ENCODE assay signal across 23 mouse cellular contexts in the genomic region with DNA sequence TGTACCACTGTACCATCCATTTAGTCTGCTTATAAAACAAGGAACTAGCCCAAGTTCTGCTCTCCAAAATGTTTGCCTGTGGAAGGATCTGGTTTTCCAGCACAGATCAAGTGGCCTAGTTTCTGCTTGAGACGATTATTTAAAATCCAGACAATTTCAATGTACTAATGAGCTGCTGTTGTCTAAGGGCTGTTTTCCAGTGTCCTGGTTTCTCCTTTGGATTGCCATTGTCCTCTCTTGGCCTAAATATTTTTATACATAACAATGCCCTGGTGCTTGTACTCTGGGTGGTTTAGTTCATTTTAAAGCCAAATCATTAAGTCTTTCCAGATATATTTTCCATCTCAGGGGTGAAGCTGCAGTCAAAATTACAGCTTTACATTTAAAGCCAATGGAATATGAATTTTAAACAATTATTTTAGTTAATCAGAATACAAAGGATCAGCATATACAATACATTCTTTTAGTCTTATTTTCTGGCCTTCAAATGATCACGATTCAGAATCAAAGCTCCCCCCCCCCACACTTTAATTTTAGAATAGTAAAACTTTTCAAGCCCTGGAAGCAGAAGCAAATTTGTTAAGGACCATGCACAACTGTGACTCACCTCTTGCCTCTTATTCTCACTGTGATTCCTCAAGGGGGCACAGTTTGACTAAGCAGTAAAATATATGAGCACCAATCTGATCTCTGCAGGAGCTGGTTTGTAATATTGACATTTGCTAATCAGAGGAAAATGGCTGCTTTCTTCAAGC.
A peak's percentile ranks its signal among the peaks of the same experiment; 100 is the strongest.
DNase-seq lines count a peak whose midpoint lies in the region; ATAC-seq and TF ChIP-seq lines count a peak whose summit lies in the region.
"Had no signal": no experiment of that assay in that cellular context is flagged by ENCODE, and none has a peak within 500 bp of the region (broad histone marks: within the 10 kb centered on the region; RNA-seq: fewer than 3 reads in every experiment).

No protein-coding gene starts in this region.

- 87% methylated on average over 2 of the region's 2 CpGs for WGBS in kidney, postnatal 0 days
- 85% methylated on average over 2 of the region's 2 CpGs for WGBS in kidney, embryonic 16.5 days
- 85% methylated on average over 2 of the region's 2 CpGs for WGBS in hindbrain, embryonic 12.5 days

- no peak overlapping the region for H3K9ac ChIP-seq in kidney, postnatal 0 days (ENCODE audit: low read depth, low read length)
- H3K9ac ChIP-seq in kidney, embryonic 16.5 days (replicated peaks; ENCODE audit: low read length), result no peak overlapping the region
- no peak overlapping the region for H3K9ac ChIP-seq in hindbrain, embryonic 12.5 days
- H3K9ac ChIP-seq: embryonic facial prominence, embryonic 15.5 days; forebrain, embryonic 15.5 days; heart, embryonic 13.5 days; hindbrain, embryonic 13.5 days had no signal

- no peaks in the 10 kb centered on the region for H3K27me3 ChIP-seq in kidney, postnatal 0 days (ENCODE audit: insufficient read depth, low read length)
- no peaks in the 10 kb centered on the region for H3K27me3 ChIP-seq in kidney, embryonic 16.5 days (ENCODE audit: insufficient read depth, low read length)
- no peaks in the 10 kb centered on the region for H3K27me3 ChIP-seq in hindbrain, embryonic 12.5 days
- H3K27me3 ChIP-seq: embryonic facial prominence, embryonic 15.5 days; forebrain, embryonic 15.5 days; heart, embryonic 13.5 days; hindbrain, embryonic 13.5 days had no signal

- TF ChIP-seq CTCF in kidney, postnatal 0 days (IDR thresholded peaks at IDR 0.05; ENCODE audit: low read depth), result peak; percentile 26; the same call in 1 of the 2 replicates

- no peak overlapping the region for H3K27ac ChIP-seq in kidney, postnatal 0 days
- H3K27ac ChIP-seq in kidney, embryonic 16.5 days (ENCODE audit: low read length), result no peak overlapping the region
- no peak overlapping the region for H3K27ac ChIP-seq in hindbrain, embryonic 12.5 days
- H3K27ac ChIP-seq: embryonic facial prominence, embryonic 15.5 days; forebrain, embryonic 10.5 days; forebrain, embryonic 15.5 days; gastrocnemius, adult 2 months; heart, embryonic 13.5 days; hindbrain, embryonic 13.5 days; hindbrain, postnatal 0 days had no signal

- DNase-seq in cerebellum, adult 9-10 months, result no peak
- DNase-seq in kidney, postnatal 0 days (ENCODE audit: low spot score), result no peak
- DNase-seq in Muller cell, postnatal 12 days (ENCODE audit: inconsistent ontology term), result peak; percentile 77
- DNase-seq in retina, postnatal 1 day, result peak; percentile 88
- DNase-seq: adrenal gland, adult 8-10 months; adrenal gland, postnatal 36 days; cerebellum, adult 11-12 months; cerebellum, adult 9-11 months; cerebellum, postnatal 36 days; gastrocnemius, adult 2 months; gastrocnemius, postnatal 36 days; heart, adult 11 months; heart, postnatal 4 days had no signal

- no peak overlapping the region for H3K4me3 ChIP-seq in kidney, postnatal 0 days (replicated peaks; ENCODE audit: low read depth, low read length)
- no peak overlapping the region for H3K4me3 ChIP-seq in kidney, embryonic 16.5 days (ENCODE audit: low read length)
- no peak overlapping the region for H3K4me3 ChIP-seq in hindbrain, embryonic 12.5 days
- H3K4me3 ChIP-seq: embryonic facial prominence, embryonic 15.5 days; erythroblast, embryonic 14.5 days; forebrain, embryonic 10.5 days; forebrain, embryonic 15.5 days; gastrocnemius, adult 2 months; heart, embryonic 13.5 days; hindbrain, embryonic 13.5 days had no signal

- ATAC-seq in cerebellum, adult (ENCODE audit: insufficient number of reproducible peaks, low FRiP score, low TSS enrichment), result 0 out of 2 replicates have a peak, but pooled peaks have one; percentile 26
- ATAC-seq in kidney, postnatal 0 days (replicated peaks; ENCODE audit: low FRiP score, low read depth), result no peak
- ATAC-seq in kidney, embryonic 16.5 days (ENCODE audit: low FRiP score, low TSS enrichment), result no peak
- no peak for ATAC-seq in hindbrain, embryonic 12.5 days (ENCODE audit: low FRiP score)
- ATAC-seq: forebrain, embryonic 15.5 days; hindbrain, postnatal 0 days had no signal

- no peaks in the 10 kb centered on the region for H3K36me3 ChIP-seq in kidney, postnatal 0 days (ENCODE audit: insufficient read depth, low read length)
- no peaks in the 10 kb centered on the region for H3K36me3 ChIP-seq in kidney, embryonic 16.5 days (ENCODE audit: insufficient read depth, low read length)
- no peaks in the 10 kb centered on the region for H3K36me3 ChIP-seq in hindbrain, embryonic 12.5 days
- H3K36me3 ChIP-seq: embryonic facial prominence, embryonic 15.5 days; forebrain, embryonic 10.5 days; forebrain, embryonic 15.5 days; heart, embryonic 13.5 days; hindbrain, embryonic 13.5 days had no signal

- no peaks in the 10 kb centered on the region for H3K4me1 ChIP-seq in kidney, postnatal 0 days (replicated peaks; ENCODE audit: insufficient read depth, low read length)
- no peaks in the 10 kb centered on the region for H3K4me1 ChIP-seq in kidney, embryonic 16.5 days (ENCODE audit: insufficient read depth, low read length)
- no peaks in the 10 kb centered on the region for H3K4me1 ChIP-seq in hindbrain, embryonic 12.5 days
- H3K4me1 ChIP-seq: embryonic facial prominence, embryonic 15.5 days; forebrain, embryonic 10.5 days; forebrain, embryonic 15.5 days; hindbrain, embryonic 13.5 days had no signal

- H3K9me3 ChIP-seq in kidney, postnatal 0 days (replicated peaks; ENCODE audit: low read length), result no peaks in the 10 kb centered on the region
- no peaks in the 10 kb centered on the region for H3K9me3 ChIP-seq in kidney, embryonic 16.5 days (ENCODE audit: low read length)
- no peaks in the 10 kb centered on the region for H3K9me3 ChIP-seq in hindbrain, embryonic 12.5 days (replicated peaks)
- H3K9me3 ChIP-seq: embryonic facial prominence, embryonic 15.5 days; forebrain, embryonic 10.5 days; forebrain, embryonic 15.5 days; heart, embryonic 13.5 days; hindbrain, embryonic 13.5 days had no signal

- H3K4me2 ChIP-seq in kidney, postnatal 0 days (ENCODE audit: low read length), result no peak overlapping the region
- H3K4me2 ChIP-seq in kidney, embryonic 16.5 days (replicated peaks; ENCODE audit: low read depth, low read length), result no peak overlapping the region
- no peak overlapping the region for H3K4me2 ChIP-seq in hindbrain, embryonic 12.5 days (replicated peaks)
- H3K4me2 ChIP-seq: embryonic facial prominence, embryonic 15.5 days; forebrain, embryonic 15.5 days; heart, embryonic 13.5 days; hindbrain, embryonic 13.5 days had no signal

Comparison
In these comparisons a context has a peak if more than half of its experiments do, and no peak if none do; other contexts are left out.
1. DNase-seq: peak in Muller cell, postnatal 12 days (single experiment) and retina, postnatal 1 day (single experiment); none in cerebellum, adult 9-10 months (single experiment) and kidney, postnatal 0 days (single experiment).